Mouse (Mus musculus): Measurements from ENCODE around the gene Sorcs2.

The Sorcs2 gene

DNA sequence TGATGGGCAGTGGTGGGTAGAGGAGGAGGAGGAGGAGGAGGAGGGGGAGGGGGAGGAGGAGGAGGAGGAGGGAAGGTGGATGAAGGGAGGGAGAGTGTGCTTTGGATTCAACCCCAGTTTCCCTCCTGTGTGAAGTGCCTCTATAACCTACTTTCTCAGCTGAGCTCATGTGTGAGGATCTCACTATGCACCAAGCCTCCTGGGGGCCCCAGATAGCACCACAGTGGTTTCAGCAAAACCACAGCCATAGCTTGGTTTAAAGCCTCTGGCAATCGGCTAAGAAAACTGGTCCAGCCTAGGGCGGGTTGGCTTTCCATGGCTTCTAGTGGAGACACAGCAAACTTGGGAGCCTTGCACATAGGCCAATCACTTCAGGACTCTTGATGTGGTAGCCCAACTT, 284.2 kb downstream of the Sorcs2 start:
- no peak for DNase-seq

DNA sequence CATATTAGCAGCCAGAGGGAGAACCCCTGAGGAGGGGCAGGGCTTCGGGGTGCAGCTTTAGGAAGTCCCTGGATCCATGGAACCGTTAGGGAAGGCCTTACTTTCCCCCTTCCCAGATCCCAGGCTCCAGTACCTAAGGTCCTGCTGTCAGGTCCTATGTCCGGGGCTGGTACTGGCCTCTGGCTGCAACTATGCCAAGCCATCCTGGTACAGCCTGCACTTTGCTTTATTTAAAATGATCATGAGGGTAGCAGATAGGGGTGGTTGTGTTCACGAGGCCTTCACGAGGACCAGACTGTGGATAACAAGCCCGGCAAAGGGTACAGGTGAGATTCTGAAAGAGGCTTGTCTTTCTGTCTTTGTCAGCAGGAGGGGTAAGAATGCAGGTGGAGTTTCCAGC, 285.2 kb downstream of the Sorcs2 start:
- DNase-seq = no peak

- no peak for DNase-seq
Measured at GRCm38 (mm10) chr5:36111516-36111915, 286.4 kb downstream of the Sorcs2 start.

GRCm38 (mm10) chr5:36108339-36108887, 289.5 kb downstream of the Sorcs2 start:
- no peak for DNase-seq

DNA sequence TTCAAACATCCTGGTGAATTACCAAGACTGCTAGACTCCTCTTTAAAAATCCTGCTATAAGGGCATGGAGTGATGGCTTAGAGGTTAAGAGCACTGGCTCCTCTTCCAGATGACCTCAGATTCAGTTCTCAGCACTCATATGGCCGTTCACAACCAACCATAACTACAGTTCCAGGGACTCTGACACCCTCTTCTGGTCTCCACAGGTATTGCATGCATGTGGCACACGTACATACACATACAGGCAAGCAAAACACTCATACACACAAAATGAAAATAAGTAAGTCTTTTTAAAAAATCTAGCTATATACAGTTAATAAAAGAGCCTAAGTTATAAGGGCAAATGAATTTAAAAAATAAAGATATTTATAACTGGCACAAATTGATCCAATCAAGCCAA, 294.5 kb downstream of the Sorcs2 start:
- no peak for DNase-seq

GRCm38 (mm10) chr5:36101129-36101528, 296.8 kb downstream of the Sorcs2 start:
- DNase-seq = no peak

DNA sequence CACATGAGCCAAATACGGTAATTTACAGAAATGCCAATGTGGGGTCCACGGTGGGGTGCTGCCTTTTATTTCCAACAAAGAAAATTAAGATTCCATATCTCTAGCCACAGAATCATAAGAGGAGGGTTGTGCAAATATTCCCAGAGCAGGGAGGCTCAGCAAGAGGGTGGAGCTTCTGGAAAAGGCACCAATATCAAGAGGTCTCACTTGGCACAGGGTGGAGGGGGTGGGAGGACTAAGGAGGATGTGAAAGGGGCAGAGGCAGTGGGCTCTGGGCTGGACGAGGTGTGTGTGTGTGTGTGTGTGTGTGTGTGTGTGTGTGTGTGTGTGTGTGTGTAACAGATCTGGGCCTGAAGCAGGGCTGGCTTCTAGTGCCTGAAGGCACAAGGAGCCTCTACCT, 297.5 kb downstream of the Sorcs2 start:
- DNase-seq = no peak

DNA sequence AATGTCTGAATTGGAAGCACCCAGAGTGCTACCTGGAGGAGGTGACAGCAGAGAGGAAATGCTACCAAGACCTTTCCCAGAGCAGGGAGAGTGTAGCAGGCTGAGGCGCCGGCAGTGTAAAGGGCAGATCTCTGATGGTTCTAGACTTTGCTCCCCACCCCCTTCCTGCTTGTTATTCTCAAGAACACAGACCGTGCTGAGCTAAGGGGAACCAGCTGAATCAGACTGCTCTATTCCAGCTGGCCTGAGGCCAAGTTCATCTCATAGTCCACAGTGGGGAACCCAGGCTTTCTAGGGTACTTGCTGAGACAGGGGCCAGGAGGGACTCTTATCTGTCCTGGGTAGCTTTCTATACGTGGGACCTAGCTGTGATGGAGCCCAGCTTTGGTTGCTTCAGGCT, 298.3 kb downstream of the Sorcs2 start:
- DNase-seq = no peak

DNA sequence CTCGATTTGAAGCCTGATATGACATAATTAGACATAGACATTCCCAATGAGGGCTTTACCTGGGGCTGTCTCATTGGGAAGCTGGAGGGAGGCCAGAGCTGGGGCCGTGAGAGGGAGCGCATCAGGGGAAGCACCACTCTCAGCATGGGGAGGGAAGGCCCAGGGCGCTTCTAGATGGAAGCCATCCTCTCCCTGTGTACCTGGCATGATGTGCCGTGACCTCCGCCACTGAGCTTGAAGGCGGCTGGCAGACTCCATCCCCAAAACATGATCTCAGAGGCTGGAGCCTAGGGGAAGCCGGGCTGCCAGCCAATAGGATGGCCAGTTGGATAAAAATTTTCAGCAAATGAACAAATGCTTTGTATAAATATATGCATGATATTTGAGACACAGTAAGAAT, 301.9 kb downstream of the Sorcs2 start:
- DNase-seq = no peak

GRCm38 (mm10) chr5:36090036-36090435, 307.9 kb downstream of the Sorcs2 start:
- no peak for DNase-seq

GRCm38 (mm10) chr5:36089243-36089642, 308.7 kb downstream of the Sorcs2 start:
- no peak for DNase-seq

GRCm38 (mm10) chr5:36086931-36087330, 311.0 kb downstream of the Sorcs2 start:
- no peak for DNase-seq

DNA sequence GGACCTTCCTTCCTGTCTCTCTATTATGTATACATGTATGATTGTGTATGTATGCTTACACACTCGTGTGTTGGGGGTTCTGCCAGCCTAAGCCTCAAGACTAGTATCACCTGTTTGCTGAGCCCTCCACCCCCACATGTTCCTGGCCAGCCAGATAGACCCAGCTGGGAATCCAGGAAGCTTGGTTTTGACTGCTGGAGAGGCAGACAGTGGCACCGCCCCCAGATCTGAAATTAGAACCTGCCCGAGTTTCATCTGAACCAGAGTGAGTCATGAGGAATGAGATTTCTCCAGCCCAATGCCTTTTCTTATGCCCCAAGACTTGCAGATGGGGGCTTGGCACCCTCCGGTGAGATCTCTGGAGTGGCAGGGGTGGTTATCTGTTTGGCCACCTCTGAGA, 312.3 kb downstream of the Sorcs2 start:
- DNase-seq = no peak

DNA sequence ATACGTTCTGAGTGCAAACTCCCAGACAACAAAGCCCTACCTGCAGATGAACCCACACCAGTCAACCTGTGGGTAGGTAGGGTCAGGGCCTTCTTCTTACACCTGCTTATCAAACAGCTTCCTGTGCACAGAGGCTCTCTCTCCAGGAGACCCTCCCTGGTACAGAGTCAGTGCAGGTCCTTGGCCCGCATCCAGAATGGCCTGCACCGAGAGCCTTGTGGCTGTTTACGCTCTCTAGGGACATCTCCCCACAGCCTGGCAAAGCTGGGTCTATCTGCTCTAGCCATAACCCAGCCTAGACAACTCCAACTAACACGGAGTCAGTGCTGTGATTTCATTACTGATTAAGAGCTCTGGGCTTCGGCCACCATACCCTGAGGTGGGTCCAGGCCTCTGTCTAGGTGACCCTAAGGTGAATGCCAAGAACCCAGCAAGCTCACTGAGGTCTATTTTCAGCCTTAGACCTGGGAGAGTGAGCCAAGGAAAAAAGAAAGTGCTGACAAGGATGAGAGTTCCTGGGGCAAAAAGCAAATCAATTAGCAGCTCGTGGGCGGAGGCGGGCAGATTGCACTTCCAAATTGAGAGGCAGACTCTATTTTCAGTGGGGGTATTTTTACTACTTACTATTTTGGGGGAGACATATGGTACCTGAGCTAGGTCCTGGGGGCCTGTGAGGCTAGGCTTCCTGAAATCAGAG, 313.9 kb downstream of the Sorcs2 start:
- DNase-seq = no peak

DNA sequence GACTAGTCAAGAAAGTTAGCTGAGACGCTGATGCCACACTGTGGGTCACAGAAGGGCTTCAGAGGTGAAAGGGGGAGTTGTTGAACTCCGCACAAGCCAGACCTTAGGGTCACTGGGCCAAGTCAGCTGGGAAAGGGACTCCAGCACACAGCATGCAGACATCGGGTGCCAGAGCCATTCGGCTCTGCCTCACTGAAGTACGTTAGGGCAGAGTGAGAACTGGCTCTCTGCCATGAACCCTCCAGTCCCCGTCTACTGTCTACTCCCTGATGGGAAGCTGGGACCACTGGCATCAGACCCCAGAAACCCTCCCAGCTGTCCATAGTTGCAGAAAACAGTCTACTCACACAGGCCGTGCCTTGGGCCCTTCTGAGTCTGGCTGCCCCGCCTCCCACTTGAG, 316.9 kb downstream of the Sorcs2 start:
- DNase-seq = no peak

DNA sequence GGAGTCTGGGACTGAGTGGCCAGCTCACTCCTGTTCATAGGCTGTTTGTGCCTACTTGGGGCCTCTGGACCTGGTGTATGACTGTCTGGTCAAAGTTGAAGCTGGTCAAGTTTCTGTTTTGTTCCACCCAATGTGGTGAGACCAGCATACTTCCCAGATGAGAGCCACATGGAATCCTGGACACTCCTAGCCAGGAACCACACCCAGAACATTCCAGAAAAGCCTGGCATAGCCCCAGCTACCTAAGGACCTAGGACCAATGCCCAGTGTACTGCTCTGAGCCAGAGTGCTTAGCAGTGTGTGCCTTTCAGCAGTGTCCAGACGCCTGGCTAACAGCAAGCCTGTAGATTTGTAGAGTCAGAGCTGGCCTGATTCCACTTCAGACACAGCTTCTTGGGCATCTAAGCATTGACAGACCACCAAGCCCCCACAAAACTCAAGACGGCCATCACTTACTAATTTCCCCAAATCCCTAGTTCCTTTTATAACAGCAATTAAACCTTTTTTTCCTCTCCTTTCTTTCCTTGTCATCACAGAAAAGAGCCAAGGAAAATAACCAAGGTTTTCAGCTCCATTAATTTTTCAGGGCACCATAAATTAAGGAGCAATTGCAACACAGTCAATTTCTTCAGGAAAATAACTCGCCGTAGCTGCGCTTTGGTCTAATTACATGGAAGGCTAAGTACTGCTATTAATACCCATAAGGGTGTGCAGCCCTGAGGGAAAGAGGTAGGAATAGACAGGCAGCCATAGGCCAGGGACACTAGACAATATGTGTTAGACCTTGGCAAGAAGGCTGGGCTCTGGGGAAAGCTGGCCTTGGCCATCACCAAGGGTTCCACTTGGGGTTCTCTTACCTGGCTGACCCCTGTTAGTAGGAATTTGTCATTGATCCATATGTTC, 322.5 kb downstream of the Sorcs2 start:
- peak; percentile 5 for DNase-seq

- DNase-seq = no peak
Measured at GRCm38 (mm10) chr5:36069503-36070360, 328.2 kb downstream of the Sorcs2 start.

- DNase-seq = no peak
Measured at GRCm38 (mm10) chr5:36067651-36068181, 330.2 kb downstream of the Sorcs2 start.

- DNase-seq = no peak
Measured at GRCm38 (mm10) chr5:36057804-36058322, 340.1 kb downstream of the Sorcs2 start.

GRCm38 (mm10) chr5:36056921-36057320, 341.0 kb downstream of the Sorcs2 start:
- DNase-seq = no peak

DNA sequence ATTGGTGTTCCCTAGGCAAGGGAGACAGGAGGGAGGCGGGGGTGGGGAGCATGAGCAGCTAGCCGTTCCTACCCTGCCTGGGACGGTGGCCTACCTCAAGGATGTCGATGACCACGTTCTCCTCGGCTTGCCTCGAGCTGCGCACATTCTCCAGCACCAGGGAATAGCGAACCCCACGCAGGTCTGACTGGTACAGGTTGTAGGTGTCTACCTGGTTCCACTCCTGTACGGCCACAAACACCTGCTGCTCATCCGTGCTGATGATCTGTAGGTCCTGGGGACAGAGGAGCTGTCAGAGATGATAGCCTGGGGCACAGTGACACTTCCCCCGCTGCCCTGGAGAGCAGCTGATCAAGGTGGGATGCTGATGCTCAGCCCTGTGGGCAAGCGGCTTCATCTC, 342.1 kb downstream of the Sorcs2 start:
- DNase-seq = no peak

DNA sequence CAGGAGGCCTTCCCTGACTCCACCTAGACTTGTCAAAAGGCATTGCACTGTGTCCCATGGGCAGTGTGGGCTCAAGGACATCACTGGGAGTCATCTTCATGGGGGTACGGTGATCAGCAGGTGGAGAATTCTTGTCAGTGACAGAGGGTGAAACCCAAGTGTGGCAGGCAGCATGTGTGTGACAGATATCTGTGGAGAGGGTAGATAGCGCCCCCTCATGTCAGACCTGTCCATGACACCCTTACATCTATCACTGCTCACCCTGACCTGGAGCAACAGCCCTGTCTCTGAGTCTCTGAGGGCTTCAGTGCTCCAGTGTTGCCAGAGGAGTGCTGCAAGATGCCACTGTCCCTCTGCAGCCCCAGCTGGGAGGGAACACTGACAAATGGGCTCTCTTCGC, 343.4 kb downstream of the Sorcs2 start:
- no peak for DNase-seq

- DNase-seq = no peak
Measured at GRCm38 (mm10) chr5:36043154-36043553, 354.8 kb downstream of the Sorcs2 start.

All from cerebellum, adult 11-12 months (tissue).